Mouse (Mus musculus) bone marrow, adult 2 months (tissue): Measurements from ENCODE around the gene Krt76. TPM values are rescaled to one million over a fixed set of nuclear protein-coding genes. Genes with fewer than 3 reads are reported as not detected.

Experiments used
- H3K27ac ChIP-seq: fragments of 200-500 bp; 2 replicates; pipeline ENCODE4 v1.5.1; 2012; ENCODE audit warnings: low read depth, mild to moderate bottlenecking, control low read depth, inconsistent platforms, low read length; ENCODE audit not compliant: control insufficient read depth, poor library complexity, insufficient read depth
- H3K4me1 ChIP-seq: fragments of 200-500 bp; 2 replicates; pipeline ENCODE4 v1.6.1; 2011; ENCODE audit warnings: low read length; ENCODE audit not compliant: control insufficient read depth, insufficient read depth
- H3K4me3 ChIP-seq: fragments of 200-500 bp; replicated peaks from 2 replicates; pipeline ENCODE3; 2011; ENCODE audit warnings: mild to moderate bottlenecking, low read depth, low read length, control low read depth; ENCODE audit not compliant: control insufficient read depth
- CTCF ChIP-seq: fragments of 200-500 bp; IDR thresholded peaks from 2 replicates; pipeline ENCODE4 v1.5.1; 2011; ENCODE audit warnings: low read length, control low read depth; ENCODE audit not compliant: control insufficient read depth, insufficient read depth
- POLR2A ChIP-seq: fragments of 200-500 bp; IDR thresholded peaks from 2 replicates; pipeline ENCODE4 v1.6.1; 2011; ENCODE audit warnings: low read depth, mild to moderate bottlenecking, control low read depth, low read length, borderline replicate concordance; ENCODE audit not compliant: control insufficient read depth
- WGBS: fragments of 180-500 bp; shearing (Covaris S2); methylation state at CpG from one replicate; pipeline ENCODE4 v1.1.7; 2018; 5-methylcytosine and 5-hydroxymethylcytosine counted together
- polyA plus RNA-seq: library from polyadenylated mRNA; stranded (reverse); fragments of >200 nt; gene quantifications from 2 replicates; pipeline ENCODE4 v1.2.4, GENCODE M21; 2011; ENCODE audit warnings: low replicate concordance; ENCODE audit not compliant: missing spikeins, insufficient read depth, insufficient read length

Gene Krt76
- polyA plus RNA-seq, 1 experiment = not detected

- TF ChIP-seq CTCF (no peak), POLR2A (no peak)
- no peak overlapping the region for H3K27ac ChIP-seq
- H3K4me1 ChIP-seq = no peaks in the 10 kb centered on the region
- 71% methylated on average over 5 of the region's 5 CpGs for WGBS
- H3K4me3 ChIP-seq = no peak overlapping the region
These were observed 36.0 kb downstream of the Krt76 start for GRCm38 (mm10) chr15:101856696-101857095.

DNA sequence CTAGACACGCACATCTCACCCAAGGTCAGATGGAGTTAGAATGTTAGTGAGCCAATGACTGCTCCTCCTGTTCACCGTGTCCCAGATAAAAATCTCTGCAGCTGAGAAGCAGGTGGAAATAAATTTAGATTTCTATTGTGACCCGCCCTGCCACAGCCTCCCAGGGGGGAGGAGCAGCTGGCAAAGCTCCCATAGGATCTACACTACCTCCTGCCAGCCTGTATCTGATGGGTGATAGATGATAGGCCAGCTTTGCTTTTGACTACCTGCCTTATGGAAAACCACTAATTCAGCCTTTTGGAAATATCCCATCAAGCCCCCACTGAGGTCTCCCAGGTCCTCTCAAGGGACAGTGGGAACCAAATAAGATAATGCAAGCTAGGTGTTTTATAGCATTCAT is 37.0 kb downstream of the Krt76 start:
- 57% methylated on average over 3 of the region's 3 CpGs for WGBS

DNA sequence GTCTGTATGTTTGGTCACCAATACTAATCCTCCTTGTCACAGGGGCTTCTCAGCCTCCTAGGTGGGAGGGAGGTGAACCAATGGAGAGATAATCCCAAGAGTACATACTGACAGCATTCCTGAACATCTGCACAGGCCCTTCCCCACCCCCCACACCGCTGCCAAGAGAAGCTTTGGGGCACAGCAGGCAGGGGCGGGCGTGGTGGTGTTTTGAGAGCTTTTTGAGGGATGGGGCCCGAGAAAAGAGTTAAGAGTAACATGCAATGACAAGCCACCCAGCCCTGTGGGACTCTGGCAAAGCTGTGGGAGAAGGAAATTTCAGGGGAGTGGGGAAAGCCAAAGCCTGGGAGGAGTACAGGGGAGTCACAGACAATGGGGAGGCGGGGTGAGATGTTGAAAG is 38.4 kb downstream of the Krt76 start:
- H3K4me3 ChIP-seq = no peak overlapping the region
- H3K4me1 ChIP-seq = no peaks in the 10 kb centered on the region
- 30% methylated on average over 5 of the region's 5 CpGs for WGBS
- no peak overlapping the region for H3K27ac ChIP-seq
- TF ChIP-seq CTCF (no peak), POLR2A (no peak)

More for the DNA sequence above, 37.0 kb downstream of the Krt76 start:
- Histone ChIP-seq H3K4me3 (no peak overlapping the region), H3K4me1 (no peaks in the 10 kb centered on the region), H3K27ac (no peak overlapping the region)
- no peak for TF ChIP-seq POLR2A

- WGBS = 29% methylated on average over 5 of the region's 5 CpGs
- H3K4me1 ChIP-seq = no peaks in the 10 kb centered on the region
- TF ChIP-seq CTCF (no peak), POLR2A (no peak)
- no peak overlapping the region for H3K27ac ChIP-seq
- no peak overlapping the region for H3K4me3 ChIP-seq
These were observed 40.1 kb downstream of the Krt76 start for GRCm38 (mm10) chr15:101852571-101852970.

- Histone ChIP-seq H3K27ac (no peak within 1 kb of the TSS), H3K4me1 (no peaks in the 10 kb centered on the region), H3K4me3 (no peak within 1 kb of the TSS)
- WGBS = 74% methylated on average over 6 of the region's 6 CpGs
- TF ChIP-seq POLR2A = no peak
- no peak for TF ChIP-seq CTCF
These were observed 42.0 kb downstream of the Krt76 start, which contains the start of gene Krt1 for GRCm38 (mm10) chr15:101850694-101851093. Gene Krt1 (minus strand): TSS chr15:101850794.

DNA sequence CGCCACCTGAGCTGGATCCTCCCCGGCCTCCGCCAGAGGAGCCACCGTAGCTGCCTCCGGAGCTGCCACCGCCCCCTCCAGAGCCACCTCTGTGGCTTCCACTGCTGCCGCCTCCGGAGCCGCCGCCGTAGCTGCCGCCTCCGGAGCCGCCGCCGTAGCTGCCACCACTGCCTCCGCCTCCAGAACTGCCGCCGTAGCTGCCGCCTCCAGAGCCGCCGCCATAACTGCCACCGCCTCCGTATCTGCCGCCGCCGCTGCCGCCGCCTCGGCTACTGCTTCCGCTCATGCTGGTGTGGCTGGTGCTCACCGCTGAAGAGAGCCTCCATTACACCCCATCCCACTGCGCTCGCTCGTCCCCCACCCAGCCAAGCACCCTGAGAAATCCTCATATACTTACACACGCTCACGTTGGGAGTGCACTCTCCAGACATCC is 46.7 kb downstream of the Krt76 start:
- no peaks in the 10 kb centered on the region for H3K4me1 ChIP-seq
- WGBS = 3% methylated on average over 37 of the region's 37 CpGs
- H3K4me3 ChIP-seq = no peak overlapping the region
- TF ChIP-seq POLR2A = no peak
- no peak for TF ChIP-seq CTCF
- no peak overlapping the region for H3K27ac ChIP-seq

DNA sequence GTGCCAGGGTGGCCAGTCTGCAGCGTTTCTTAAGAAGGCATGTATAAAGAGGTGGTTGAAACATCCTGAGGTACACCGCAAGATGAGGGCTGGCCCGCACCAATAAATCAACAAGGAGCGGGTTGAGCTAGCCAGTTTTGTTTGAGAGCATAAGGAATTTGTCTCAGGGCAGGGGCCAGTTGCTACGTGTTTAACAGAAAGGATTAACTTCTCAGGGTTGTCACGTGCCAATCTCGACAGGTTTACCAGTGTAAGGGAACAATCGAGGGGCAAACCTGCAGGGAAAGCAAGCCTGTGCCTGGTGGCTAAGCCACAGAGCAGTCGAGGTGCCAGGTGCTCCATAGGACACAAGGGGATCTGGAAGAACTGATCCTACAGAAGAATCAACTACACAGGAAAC is 49.5 kb downstream of the Krt76 start:
- 54% methylated on average over 9 of the region's 9 CpGs for WGBS
- TF ChIP-seq POLR2A (no peak), CTCF (no peak)
- Histone ChIP-seq H3K4me1 (no peaks in the 10 kb centered on the region), H3K4me3 (no peak overlapping the region), H3K27ac (no peak overlapping the region)

GRCm38 (mm10) chr15:101834784-101835328 is 57.9 kb downstream of the Krt76 start:
- TF ChIP-seq CTCF (no peak), POLR2A (no peak)
- Histone ChIP-seq H3K4me3 (no peak overlapping the region), H3K27ac (no peak overlapping the region), H3K4me1 (no peaks in the 10 kb centered on the region)
- WGBS = 61% methylated on average over 5 of the region's 5 CpGs

Other genes with a start within 250 kb of the Krt76 start
- not detected in 2 replicates for gene Gm5478, start 245.5 kb downstream of the Krt76 start, polyA plus RNA-seq
- not detected in 2 replicates for gene Krt6b, start 212.6 kb downstream of the Krt76 start, polyA plus RNA-seq
- not detected in 2 replicates for gene Krt6a, start 198.6 kb downstream of the Krt76 start, polyA plus RNA-seq
- gene Krt5, start 180.0 kb downstream of the Krt76 start, polyA plus RNA-seq = not detected in 2 replicates
- not detected in 2 replicates for gene Krt71, start 149.8 kb downstream of the Krt76 start, polyA plus RNA-seq
- not detected in 2 replicates for gene Krt72, start 106.5 kb downstream of the Krt76 start, polyA plus RNA-seq
- gene Krt73, start 90.6 kb downstream of the Krt76 start, polyA plus RNA-seq = not detected in 2 replicates
- gene Krt2, start 74.8 kb downstream of the Krt76 start, polyA plus RNA-seq = not detected in 2 replicates
- not detected in 2 replicates for gene Krt1, start 42.1 kb downstream of the Krt76 start, polyA plus RNA-seq
- not detected in 2 replicates for gene Krt77, start 23.2 kb downstream of the Krt76 start, polyA plus RNA-seq
- not detected in 2 replicates for gene Krt4, start 31.8 kb upstream of the Krt76 start, polyA plus RNA-seq
- gene Krt79, start 47.4 kb upstream of the Krt76 start, polyA plus RNA-seq = not detected in 2 replicates
- gene Krt78, start 61.4 kb upstream of the Krt76 start, polyA plus RNA-seq = not detected in 2 replicates
- 1.0 TPM in 1 of 2 replicates, not detected in the other for gene Krt8, start 111.6 kb upstream of the Krt76 start, polyA plus RNA-seq
- 2.0 and 5.6 TPM in 2 replicates for gene Krt18, start 135.3 kb upstream of the Krt76 start, polyA plus RNA-seq
- 83.0 and 122 TPM in 2 replicates for gene Eif4b, start 180.9 kb upstream of the Krt76 start, polyA plus RNA-seq
- 20.3 and 26.7 TPM in 2 replicates for gene Tns2, start 207.5 kb upstream of the Krt76 start, polyA plus RNA-seq
- gene Spryd3, start 243.3 kb upstream of the Krt76 start, polyA plus RNA-seq = 7.9 and 23.0 TPM in 2 replicates